Mouse (Mus musculus) heart, postnatal 0 days (tissue): ENCODE results near the gene Gfod2.

Source experiments
- CTCF ChIP-seq: IDR thresholded peaks from 2 replicates; pipeline ENCODE4 v1.5.1; 2016; ENCODE audit warnings: antibody characterized with exemption, control low read depth, low read depth
- EP300 ChIP-seq: IDR thresholded peaks from 2 replicates; pipeline ENCODE4 v1.6.1; 2016; ENCODE audit warnings: antibody characterized with exemption, low read depth

GRCm38 (mm10) chr8:105697196-105697780 lies 61.2 kb downstream of the Gfod2 start:
- TF ChIP-seq CTCF, result no peak
- no peak for TF ChIP-seq EP300
